Mouse (Mus musculus) brain, embryonic 14.5 days (tissue): ENCODE results near the gene Csnk2a2.

ENCODE experiments used
- CTCF ChIP-seq: fragments of 200-500 bp; IDR thresholded peaks from 2 replicates; pipeline ENCODE4 v1.5.1; 2012; ENCODE audit warnings: inconsistent platforms, mild to moderate bottlenecking, moderate library complexity, borderline replicate concordance; ENCODE audit not compliant: insufficient read depth, insufficient read length; ENCODE audit errors: extremely low read depth
- POLR2A ChIP-seq: fragments of 200-500 bp; IDR thresholded peaks from 2 replicates; pipeline ENCODE4 v1.6.1; 2012; ENCODE audit warnings: mild to moderate bottlenecking, inconsistent platforms, borderline replicate concordance; ENCODE audit not compliant: poor library complexity, insufficient read depth, insufficient read length, severe bottlenecking; ENCODE audit errors: extremely low read depth

GRCm38 (mm10) chr8:95466543-95466942, 23.3 kb downstream of the Csnk2a2 start:
- TF ChIP-seq CTCF = no peak
- no peak for TF ChIP-seq POLR2A
